Mouse (Mus musculus) kidney, adult 8-10 months (tissue): ENCODE data around the gene Phf12.
A peak's percentile ranks its signal among the peaks of the same experiment; 100 is the strongest.

ENCODE experiments used
- DNase-seq, 2 experiments: peaks; one replicate each; pipeline ENCODE4 v3.0.0; 2022

Phf12 gene

GRCm38 (mm10) chr11:77982441-77982905, at the start of gene Phf12:
Gene Phf12 (plus strand): TSS chr11:77982754.
- peak; percentile 100 for DNase-seq

GRCm38 (mm10) chr11:77934111-77934521, 48.4 kb upstream of the Phf12 start:
- no peak for DNase-seq

GRCm38 (mm10) chr11:77934568-77935311, 47.8 kb upstream of the Phf12 start:
- no peak for DNase-seq

- DNase-seq = no peak
Observed at GRCm38 (mm10) chr11:77936846-77937245, 45.7 kb upstream of the Phf12 start.

- no peak for DNase-seq
Observed at GRCm38 (mm10) chr11:77937649-77938410, 44.7 kb upstream of the Phf12 start.

- DNase-seq = no peak
Observed at GRCm38 (mm10) chr11:77942230-77942629, 40.3 kb upstream of the Phf12 start.

GRCm38 (mm10) chr11:77947860-77948259, 34.7 kb upstream of the Phf12 start:
- DNase-seq = no peak

GRCm38 (mm10) chr11:77950125-77950685, 32.3 kb upstream of the Phf12 start:
- DNase-seq = no peak

GRCm38 (mm10) chr11:77950797-77951228, 31.7 kb upstream of the Phf12 start:
- DNase-seq = no peak

GRCm38 (mm10) chr11:77953671-77954070, 28.9 kb upstream of the Phf12 start:
- peak in 1 of 2 experiments; percentile 49 for DNase-seq

- no peak for DNase-seq
Observed at GRCm38 (mm10) chr11:77956428-77956827, 26.1 kb upstream of the Phf12 start.

GRCm38 (mm10) chr11:77958268-77958667, 24.3 kb upstream of the Phf12 start:
- DNase-seq = no peak

- no peak for DNase-seq
Observed at GRCm38 (mm10) chr11:77958932-77959331, 23.6 kb upstream of the Phf12 start.

- no peak for DNase-seq
Observed at GRCm38 (mm10) chr11:77960199-77960598, 22.4 kb upstream of the Phf12 start.

GRCm38 (mm10) chr11:77960898-77961297, 21.7 kb upstream of the Phf12 start:
- DNase-seq = no peak

GRCm38 (mm10) chr11:77962946-77963345, 19.6 kb upstream of the Phf12 start:
- no peak for DNase-seq

GRCm38 (mm10) chr11:77964415-77965095, 18.0 kb upstream of the Phf12 start:
- DNase-seq = no peak

GRCm38 (mm10) chr11:77965101-77966036, 17.2 kb upstream of the Phf12 start:
- DNase-seq = no peak

- DNase-seq = no peak
Observed at GRCm38 (mm10) chr11:77966037-77966391, 16.5 kb upstream of the Phf12 start.

GRCm38 (mm10) chr11:77967114-77967513, 15.4 kb upstream of the Phf12 start:
- DNase-seq = peak; percentile 61 to 84

GRCm38 (mm10) chr11:77968786-77969185, 13.8 kb upstream of the Phf12 start:
- DNase-seq = no peak

- no peak for DNase-seq
Observed at GRCm38 (mm10) chr11:77970718-77971117, 11.8 kb upstream of the Phf12 start.
